Mouse (Mus musculus) neutrophil, adult 59 days (primary cell): ENCODE measurements around the gene Klrb1b. TPM values are rescaled to one million over a fixed set of nuclear protein-coding genes. Genes with fewer than 3 reads are reported as not detected.

Source experiments
- total RNA-seq, 2 experiments: library from RNA; stranded (reverse); gene quantifications; 1 replicate in 1 of 2; 2 replicates in 1 of 2; pipeline ENCODE4 v1.2.4; 2023

Klrb1b gene
- total RNA-seq, result not detected

DNA sequence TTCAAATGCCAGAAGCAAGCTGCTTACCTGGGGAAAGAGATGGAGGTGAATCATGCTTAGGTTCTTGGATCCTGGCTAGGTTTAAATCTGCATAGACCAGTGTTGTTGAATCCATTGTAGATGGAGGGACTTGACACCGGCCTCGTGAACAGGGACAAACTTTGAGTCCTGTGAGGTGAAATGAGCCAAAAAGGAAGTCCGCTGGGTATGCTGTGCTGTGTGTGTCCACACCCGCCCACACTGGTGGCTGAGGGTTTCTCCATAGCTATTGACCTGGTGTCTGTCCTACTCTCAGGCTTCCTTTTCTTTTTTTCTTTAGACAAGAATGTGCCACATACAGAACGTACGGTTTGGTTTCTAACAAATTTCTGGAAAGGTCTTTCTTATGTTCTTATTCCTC is at the start of gene Klrb1b, which contains the start of gene Gm44511:
Gene Klrb1b (minus strand): TSS at position 200 of the 400 bp plus-strand sequence.
Gene Gm44511 (minus strand): TSS at position 184 of the 400 bp plus-strand sequence.

DNA sequence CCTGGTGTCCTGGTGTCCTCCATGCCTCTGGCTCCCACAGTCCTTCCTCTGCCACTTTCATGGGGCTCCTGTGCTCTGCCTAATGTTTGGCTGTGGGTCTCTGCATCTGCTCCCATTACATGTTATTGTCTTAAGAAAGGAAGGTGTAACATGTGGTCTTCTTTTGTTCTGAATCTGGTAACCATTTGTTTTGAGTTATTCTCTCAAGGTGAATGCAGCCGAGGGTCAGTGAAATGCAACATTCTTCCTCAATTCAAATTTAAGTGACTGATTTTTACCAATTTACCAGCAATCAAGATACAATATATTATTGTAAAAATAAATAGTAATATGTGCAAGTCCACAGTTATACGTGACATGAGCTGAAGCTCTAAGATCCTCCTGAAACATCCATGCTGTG is 37.0 kb downstream of the Klrb1b start, which contains the start of gene Klrb1c:
Gene Klrb1c (minus strand): TSS at position 101 of the 400 bp plus-strand sequence.

Other genes with a start within 250 kb of the Klrb1b start
- not detected for gene A2ml1, start 244.7 kb downstream of the Klrb1b start, total RNA-seq
- gene Klrb1a, start 202.8 kb downstream of the Klrb1b start, total RNA-seq, result not detected
- gene Clec2h, start 163.9 kb downstream of the Klrb1b start, total RNA-seq, result under 1 TPM in 1 of 2 experiments, not detected in 1; 0.84 TPM
- gene Klrb1, start 103.3 kb downstream of the Klrb1b start, total RNA-seq, result not detected
- gene Klrb1c, start 37.1 kb downstream of the Klrb1b start, total RNA-seq, result under 1 TPM in 1 of 2 experiments, not detected in 1; 0.33 TPM
- not detected for gene Gm44511, start within 50 bp of the Klrb1b start, total RNA-seq
- 10 to 100 TPM in 1 of 2 experiments, 1 to 10 TPM in 1; 7.4 to 16.4 TPM for gene Clec2i, start 61.3 kb upstream of the Klrb1b start, total RNA-seq
- 10 to 100 TPM; 42.9 to 64.5 TPM for gene BC035044, start 64.8 kb upstream of the Klrb1b start, total RNA-seq
- gene Clec2g, start 108.0 kb upstream of the Klrb1b start, total RNA-seq, result 1 to 10 TPM; 4.0 to 5.1 TPM
- 10 to 100 TPM; 10.6 to 19.4 TPM for gene Klrb1f, start 219.6 kb upstream of the Klrb1b start, total RNA-seq